Mouse (Mus musculus) hindbrain, embryonic 11.5 days (tissue): ENCODE measurements at regions not wholly inside any gene's neighbourhood (a gene's known extent, or its start where the extent isn't known, plus 50 kb on each side); places are given as distances from the start of the nearest gene placed in this dataset.
A peak's percentile ranks its signal among the peaks of the same experiment; 100 is the strongest.

Source experiments
- ATAC-seq: fragments of 200-750 bp; cut with Nextera tagmentation; 2 replicates; pipeline ENCODE4 v1.8.0; 2017; ENCODE audit warnings: mild to moderate bottlenecking, moderate TSS enrichment, moderate library complexity; ENCODE audit not compliant: low FRiP score
- DNase-seq: peaks from one replicate; pipeline ENCODE4 v3.0.0-alpha.2; 2015; ENCODE audit warnings: low spot score
- H3K27ac ChIP-seq: fragments of 300-500 bp; sonication (generic); 2 replicates; pipeline ENCODE4 v1.5.1; 2014; ENCODE audit warnings: mild to moderate bottlenecking, low read depth, low read length
- H3K27me3 ChIP-seq: fragments of 300-500 bp; sonication (generic); 2 replicates; pipeline ENCODE4 v1.6.1; 2014; ENCODE audit warnings: mild to moderate bottlenecking, low read length, moderate library complexity, mixed read lengths; ENCODE audit not compliant: control insufficient read depth, insufficient read depth
- H3K36me3 ChIP-seq: fragments of 300-500 bp; sonication (generic); 2 replicates; pipeline ENCODE4 v1.6.1; 2014; ENCODE audit warnings: mild to moderate bottlenecking, low read length, moderate library complexity, mixed read lengths; ENCODE audit not compliant: control insufficient read depth, insufficient read depth
- H3K4me1 ChIP-seq: fragments of 300-500 bp; sonication (generic); replicated peaks from 2 replicates; pipeline ENCODE4 v1.6.1; 2014; ENCODE audit warnings: low read length, mixed read lengths; ENCODE audit not compliant: control insufficient read depth, insufficient read depth
- H3K4me2 ChIP-seq: fragments of 300-500 bp; sonication (generic); replicated peaks from 2 replicates; pipeline ENCODE4 v1.6.1; 2014; ENCODE audit warnings: mild to moderate bottlenecking, low read depth, low read length
- H3K4me3 ChIP-seq: fragments of 300-500 bp; sonication (generic); 2 replicates; pipeline ENCODE4 v1.5.1; 2014; ENCODE audit warnings: low read depth, low read length
- H3K9ac ChIP-seq: fragments of 300-500 bp; sonication (generic); 2 replicates; pipeline ENCODE4 v1.6.1; 2014; ENCODE audit warnings: low read depth, low read length
- H3K9me3 ChIP-seq: fragments of 300-500 bp; sonication (generic); 2 replicates; pipeline ENCODE4 v1.6.1; 2016; ENCODE audit warnings: low read length; ENCODE audit not compliant: control insufficient read depth
- WGBS: fragments of 180-500 bp; shearing (Covaris S2); extraction: QIAGEN DNeasy Blood & Tissue Kit; methylation state at CpG from one replicate; pipeline ENCODE4 v1.1.7; 2014; 5-methylcytosine and 5-hydroxymethylcytosine counted together
- microRNA counts: library from miRNA; unstranded; fragments of <30 nt; microRNA quantifications from one replicate; lab custom pipeline; 2015

DNA sequence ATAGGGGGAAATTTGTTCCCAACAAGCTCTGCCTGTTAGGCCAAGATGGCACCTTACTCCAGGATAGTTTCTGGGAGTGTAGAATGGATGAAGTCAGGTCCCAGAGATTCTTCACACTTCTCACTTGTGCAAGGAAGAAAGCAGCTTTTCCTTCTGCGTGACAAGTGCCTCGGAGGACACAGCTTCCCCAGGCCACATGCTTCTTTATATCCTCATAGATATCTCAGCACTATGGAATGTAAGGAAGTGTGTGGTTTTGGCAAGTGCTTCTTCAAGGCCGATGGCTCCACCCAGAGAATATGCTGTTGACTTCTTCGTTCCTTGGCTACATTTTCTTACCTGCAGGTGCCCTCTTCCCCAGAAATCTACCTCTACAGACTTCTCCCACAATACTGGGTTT lies 51.9 kb upstream of the Il17a start:
- Histone ChIP-seq H3K27ac (no peak overlapping the region), H3K9me3 (no peaks in the 10 kb centered on the region), H3K4me3 (no peak overlapping the region), H3K4me1 (no peaks in the 10 kb centered on the region), H3K27me3 (no peaks in the 10 kb centered on the region), H3K9ac (no peak overlapping the region), H3K4me2 (no peak overlapping the region), H3K36me3 (no peaks in the 10 kb centered on the region)
- ATAC-seq (no peak), DNase-seq (no peak)
- 92% methylated on average over 4 of the region's 4 CpGs for WGBS

DNA sequence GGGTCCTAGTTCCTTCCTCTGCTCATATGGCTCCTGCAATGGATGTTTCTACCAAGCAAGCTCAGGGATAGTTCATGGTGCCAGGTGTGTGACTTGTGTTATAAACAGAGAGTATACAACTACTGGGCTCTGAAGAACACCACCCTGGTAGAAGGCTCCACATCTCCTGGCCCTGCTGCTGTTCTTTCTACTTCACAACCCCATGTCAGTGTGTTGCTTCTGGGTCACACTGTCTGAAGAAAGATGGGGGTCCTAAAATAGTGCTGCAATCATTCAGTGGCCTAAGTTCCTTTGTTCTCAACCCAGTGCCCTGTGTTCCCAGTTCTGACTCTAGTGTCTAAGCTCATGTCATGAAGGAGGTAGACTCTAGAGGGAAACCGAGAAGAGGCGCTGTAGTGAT lies 51.4 kb upstream of the Il17a start:
- no peak overlapping the region for H3K9ac ChIP-seq
- no peak overlapping the region for H3K4me2 ChIP-seq
- no peak overlapping the region for H3K4me3 ChIP-seq
- WGBS: 91% methylated on average over 2 of the region's 2 CpGs
- no peaks in the 10 kb centered on the region for H3K4me1 ChIP-seq
- no peak for ATAC-seq
- no peaks in the 10 kb centered on the region for H3K36me3 ChIP-seq
- H3K27me3 ChIP-seq: no peaks in the 10 kb centered on the region
- H3K9me3 ChIP-seq: no peaks in the 10 kb centered on the region
- no peak overlapping the region for H3K27ac ChIP-seq
- DNase-seq: no peak

DNA sequence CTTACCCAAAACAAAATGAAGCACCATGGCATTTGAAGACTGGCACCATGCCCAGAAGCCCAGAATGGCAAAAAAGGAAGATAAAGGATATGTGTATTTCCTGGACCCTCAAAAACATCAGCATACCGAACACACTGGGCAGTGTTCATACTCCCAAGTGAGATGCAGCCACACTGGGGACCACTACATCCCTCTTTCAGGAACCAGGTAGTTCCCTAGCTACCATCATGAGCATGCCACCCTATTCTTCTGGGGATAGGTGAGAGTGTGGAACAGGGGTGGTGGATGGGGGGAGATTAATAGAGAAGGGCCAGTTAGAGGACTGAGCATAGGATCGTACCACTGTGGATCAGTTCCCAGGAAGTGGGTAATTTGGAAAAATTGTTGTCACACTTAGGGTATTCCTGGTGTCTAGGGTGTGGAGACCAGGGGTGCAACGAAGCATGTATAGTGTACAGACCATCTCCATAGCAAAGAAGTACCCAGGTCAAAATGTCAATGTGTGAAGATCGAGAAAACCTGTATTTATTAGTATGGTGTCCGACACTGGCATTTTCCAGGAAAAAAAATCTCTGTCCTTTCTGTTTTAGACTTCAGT lies 50.9 kb upstream of the Il17a start:
- no peak for DNase-seq
- H3K4me2 ChIP-seq: no peak overlapping the region
- no peaks in the 10 kb centered on the region for H3K9me3 ChIP-seq
- no peak for ATAC-seq
- H3K4me3 ChIP-seq: no peak overlapping the region
- WGBS: 86% methylated on average over 5 of the region's 5 CpGs
- H3K27me3 ChIP-seq: no peaks in the 10 kb centered on the region
- H3K36me3 ChIP-seq: no peaks in the 10 kb centered on the region
- no peak overlapping the region for H3K9ac ChIP-seq
- H3K4me1 ChIP-seq: no peaks in the 10 kb centered on the region
- H3K27ac ChIP-seq: no peak overlapping the region

DNA sequence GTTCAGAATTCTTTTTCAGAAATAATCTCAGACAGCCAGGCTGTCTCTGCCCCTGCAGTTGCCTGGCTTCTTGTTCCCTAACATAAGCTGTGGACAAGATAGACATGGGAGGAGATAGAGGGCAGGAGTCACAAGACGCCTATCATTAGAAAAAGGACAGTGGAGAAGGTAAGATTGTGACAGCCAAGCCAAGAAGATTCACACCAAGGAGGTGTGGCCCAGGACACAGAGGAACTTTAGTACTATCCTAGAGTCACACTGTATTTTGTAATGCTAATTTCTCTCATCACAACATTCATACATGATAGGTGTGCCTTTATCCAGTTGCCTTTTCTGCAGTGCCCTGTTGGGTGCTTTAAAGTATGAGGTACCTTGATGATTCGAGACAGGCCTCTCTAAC lies 50.2 kb upstream of the Il17a start:
- H3K36me3 ChIP-seq: no peaks in the 10 kb centered on the region
- H3K4me3 ChIP-seq: no peak overlapping the region
- H3K4me2 ChIP-seq: no peak overlapping the region
- ATAC-seq (no peak), DNase-seq (no peak)
- H3K27ac ChIP-seq: no peak overlapping the region
- WGBS: 79% methylated on average over 2 of the region's 2 CpGs
- H3K27me3 ChIP-seq: no peaks in the 10 kb centered on the region
- no peaks in the 10 kb centered on the region for H3K4me1 ChIP-seq
- no peak overlapping the region for H3K9ac ChIP-seq
- H3K9me3 ChIP-seq: no peaks in the 10 kb centered on the region

MicroRNA genes in the stretch of these regions (microRNA counts, 519-probe panel; counts per million panel counts)
- microRNA mmu-miR-206 (lab: Ali Mortazavi, UCI): 3,626 counts per million, percentile 26 among the panel's probes with 10 or more counts
